Mouse (Mus musculus) liver, embryonic 14.5 days (tissue): Measurements from ENCODE around the gene Crybb3.

Experiments
- CTCF ChIP-seq: IDR thresholded peaks from 2 replicates; pipeline ENCODE4 v1.5.1; 2016; ENCODE audit warnings: antibody characterized with exemption, low read depth, control low read depth
- EP300 ChIP-seq: IDR thresholded peaks from 2 replicates; pipeline ENCODE4 v1.6.1; 2016; ENCODE audit warnings: antibody characterized with exemption, low read depth

DNA sequence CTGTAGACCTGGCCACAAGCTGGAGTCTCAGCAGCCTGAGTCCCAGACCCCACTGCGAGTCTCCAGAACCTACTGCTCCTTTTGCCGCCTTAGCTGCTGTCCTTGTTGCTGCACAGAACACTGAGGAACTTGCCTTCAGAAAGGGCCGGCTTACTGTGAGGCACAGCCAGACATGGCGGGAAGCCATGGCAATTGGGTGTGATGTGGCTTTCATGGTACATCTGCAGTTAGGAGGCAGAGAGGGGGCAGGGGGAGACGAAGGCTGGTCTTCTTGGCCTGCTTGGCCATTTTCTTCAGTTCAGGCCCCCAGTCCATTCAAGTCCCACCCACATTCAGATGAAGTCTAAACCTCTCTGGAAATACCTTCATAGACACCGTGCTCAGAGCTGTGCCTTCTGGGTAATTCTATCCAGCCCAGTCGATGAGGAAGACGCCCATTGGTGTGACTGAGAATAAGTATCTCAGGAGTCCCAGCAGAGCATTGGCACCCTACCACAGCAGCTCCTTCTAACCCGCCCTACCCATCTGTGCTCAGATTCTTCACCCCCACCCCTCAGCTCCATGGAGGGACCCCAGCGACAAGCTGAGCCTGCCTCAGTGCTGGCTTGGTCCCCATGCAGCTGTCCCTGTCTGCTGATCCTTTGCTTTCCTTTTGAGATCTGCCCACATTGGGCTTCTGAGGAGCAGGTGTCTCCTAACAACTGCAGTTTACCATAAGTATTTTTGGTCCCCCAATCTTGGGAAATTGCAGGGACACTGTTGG lies 35.7 kb downstream of the Crybb3 start:
- no peak for TF ChIP-seq CTCF
- no peak for TF ChIP-seq EP300
